In the genomic region with DNA sequence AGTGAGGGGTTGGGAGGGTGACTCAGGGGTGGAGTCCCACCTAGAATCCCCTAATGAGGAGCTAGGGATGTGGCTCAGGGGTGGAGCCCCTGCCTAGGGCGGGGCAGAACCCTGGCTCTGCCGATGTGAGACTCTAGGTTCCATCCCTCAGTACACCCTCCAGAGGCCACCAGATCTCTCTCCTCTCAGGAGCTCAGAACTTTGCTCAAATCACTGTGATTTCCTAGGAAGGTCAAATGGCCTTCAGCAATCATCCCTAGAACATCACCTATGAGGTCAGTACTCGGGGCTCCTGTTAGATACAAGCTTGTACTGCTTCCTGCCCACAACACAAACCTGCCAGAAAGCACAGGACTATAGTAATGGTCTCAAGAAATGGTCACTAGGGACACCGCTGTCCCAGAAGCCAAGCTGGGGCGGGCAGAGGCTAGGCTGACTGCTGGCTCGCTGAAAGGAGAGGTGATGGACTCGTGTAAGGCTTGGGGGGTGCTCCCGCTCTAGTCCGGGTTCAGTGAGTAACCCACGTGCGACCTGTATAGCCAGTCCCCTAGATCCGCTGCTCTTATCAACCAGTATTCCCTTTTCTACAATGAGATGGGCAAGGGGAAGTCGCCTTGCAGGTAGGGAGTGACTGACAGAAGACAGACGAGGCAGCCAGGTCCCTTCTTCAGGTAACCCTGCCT, we compare ENCODE assay signal across 8 mouse cellular contexts. TPM values are rescaled to one million over a fixed set of nuclear protein-coding genes. Genes with fewer than 3 reads are reported as not detected.
DNase-seq lines count a peak whose midpoint lies in the region; ATAC-seq and TF ChIP-seq lines count a peak whose summit lies in the region.

No protein-coding gene starts in this region.

- H3K27ac ChIP-seq in heart, embryonic 15.5 days: peak overlapping the region; percentile 74
- peak overlapping the region; percentile 78 for H3K27ac ChIP-seq in heart, embryonic 16.5 days (ENCODE audit: low read length)
- H3K27ac ChIP-seq in liver, postnatal 0 days (ENCODE audit: low read depth): peak overlapping the region; percentile 80

- DNase-seq in heart, adult 9 months (ENCODE audit: low spot score in 2 of 2): no peak
- DNase-seq in MN1 (ENCODE audit: low spot score): peak; percentile 60
- no peak for DNase-seq in liver, postnatal 0 days
- peak; percentile 47 for DNase-seq in yolk sac, embryonic 10.5 days (ENCODE audit: low spot score)
- no peak for DNase-seq in frontal cortex, adult 2 months (ENCODE audit: extremely low spot score in 1 of 2, low spot score in 1 of 2)
- no peak for DNase-seq in kidney, adult 18-20 months

- ATAC-seq in heart, embryonic 15.5 days (replicated peaks; ENCODE audit: insufficient number of reproducible peaks, insufficient read depth, low FRiP score, low read depth): peak; percentile 33
- 0 out of 2 replicates have a peak, but pooled peaks have one; percentile 1 for ATAC-seq in heart, embryonic 16.5 days (replicated peaks; ENCODE audit: extremely low read depth, insufficient read depth, low FRiP score)
- ATAC-seq in liver, postnatal 0 days: peak; percentile 51

- peak overlapping the region; percentile 85 for H3K4me2 ChIP-seq in heart, embryonic 15.5 days
- peak overlapping the region; percentile 97 for H3K4me2 ChIP-seq in heart, embryonic 16.5 days (ENCODE audit: low read depth, low read length)
- H3K4me2 ChIP-seq in liver, postnatal 0 days (ENCODE audit: low read depth, low read length): peak overlapping the region; percentile 94

- H3K4me1 ChIP-seq in heart, embryonic 15.5 days (replicated peaks): peaks cover 25% of the 10 kb centered on the region
- H3K4me1 ChIP-seq in heart, embryonic 16.5 days (ENCODE audit: control insufficient read depth, insufficient read depth, low read length): peaks cover 11% of the 10 kb centered on the region
- H3K4me1 ChIP-seq in liver, postnatal 0 days (ENCODE audit: insufficient read depth): peaks cover 20% of the 10 kb centered on the region

- TF ChIP-seq CTCF in liver, postnatal 0 days (IDR thresholded peaks at IDR 0.05; ENCODE audit: low read depth): no peak

- peak overlapping the region; percentile 91 for H3K4me3 ChIP-seq in heart, embryonic 15.5 days
- H3K4me3 ChIP-seq in heart, embryonic 16.5 days (ENCODE audit: low read length): peak overlapping the region; percentile 96
- peak overlapping the region; percentile 87 for H3K4me3 ChIP-seq in liver, postnatal 0 days (ENCODE audit: low read depth, low read length)

- H3K27me3 ChIP-seq in heart, embryonic 15.5 days: no peaks in the 10 kb centered on the region
- H3K27me3 ChIP-seq in heart, embryonic 16.5 days (ENCODE audit: control insufficient read depth, insufficient read depth, low read length): no peaks in the 10 kb centered on the region
- H3K27me3 ChIP-seq in liver, postnatal 0 days (ENCODE audit: insufficient read depth, low read length): no peaks in the 10 kb centered on the region

- H3K9me3 ChIP-seq in heart, embryonic 15.5 days (replicated peaks): no peaks in the 10 kb centered on the region
- H3K9me3 ChIP-seq in heart, embryonic 16.5 days (replicated peaks; ENCODE audit: control insufficient read depth, low read length): no peaks in the 10 kb centered on the region
- H3K9me3 ChIP-seq in liver, postnatal 0 days (ENCODE audit: low read length): no peaks in the 10 kb centered on the region

- under 1% methylated on average over 14 of the region's 14 CpGs for WGBS in heart, embryonic 15.5 days
- under 1% methylated on average over 14 of the region's 14 CpGs for WGBS in heart, embryonic 16.5 days
- 1% methylated on average over 14 of the region's 14 CpGs for WGBS in liver, postnatal 0 days (ENCODE audit: insufficient replicate concordance)

- H3K36me3 ChIP-seq in heart, embryonic 15.5 days: peaks cover 46% of the 10 kb centered on the region
- H3K36me3 ChIP-seq in heart, embryonic 16.5 days (ENCODE audit: control insufficient read depth, insufficient read depth): peaks cover 25% of the 10 kb centered on the region; the same call in 1 of the 2 replicates
- H3K36me3 ChIP-seq in liver, postnatal 0 days (replicated peaks; ENCODE audit: insufficient read depth, low read length): peaks cover 30% of the 10 kb centered on the region

- TF ChIP-seq EP300 in liver, postnatal 0 days (IDR thresholded peaks at IDR 0.05; ENCODE audit: low read depth): no peak

- peak overlapping the region; percentile 87 for H3K9ac ChIP-seq in heart, embryonic 15.5 days
- H3K9ac ChIP-seq in heart, embryonic 16.5 days (ENCODE audit: low read length): peak overlapping the region; percentile 92
- peak overlapping the region; percentile 86 for H3K9ac ChIP-seq in liver, postnatal 0 days (replicated peaks)

RNA-seq across cellular contexts. Expression of gene Mydgf, which starts 0.6 kb away (rescaled TPM):
- 62.3 and 80.2 TPM in 2 replicates for polyA plus RNA-seq in heart, embryonic 15.5 days (2015; fragmentation: Nextera tagmentation; extraction: Ambion mirVana)
- 69.9 and 75.1 TPM in 2 replicates for polyA plus RNA-seq in heart, embryonic 16.5 days (2015; fragmentation: Nextera tagmentation; extraction: Ambion mirVana)
- 45.8 and 49.8 TPM in 2 replicates for polyA plus RNA-seq in liver, postnatal 0 days (2015; fragmentation: Nextera tagmentation; extraction: Ambion mirVana)
- polyA plus RNA-seq in frontal cortex, adult 2 months (2012; rRNA removed): 43.1 and 43.8 TPM in 2 replicates

RNA-seq across cellular contexts. Expression of gene Tnfaip8l1, which starts 20.8 kb away (rescaled TPM):
- polyA plus RNA-seq in heart, embryonic 15.5 days (2015; fragmentation: Nextera tagmentation; extraction: Ambion mirVana): 6.7 and 9.2 TPM in 2 replicates
- polyA plus RNA-seq in heart, embryonic 16.5 days (2015; fragmentation: Nextera tagmentation; extraction: Ambion mirVana): 8.2 and 9.0 TPM in 2 replicates
- 2.8 and 3.3 TPM in 2 replicates for polyA plus RNA-seq in liver, postnatal 0 days (2015; fragmentation: Nextera tagmentation; extraction: Ambion mirVana)
- polyA plus RNA-seq in frontal cortex, adult 2 months (2012; rRNA removed): 6.6 TPM in 2 replicates

RNA-seq across cellular contexts. Expression of gene Dpp9, which starts 35.6 kb away (rescaled TPM):
- 19.7 and 25.7 TPM in 2 replicates for polyA plus RNA-seq in heart, embryonic 15.5 days (2015; fragmentation: Nextera tagmentation; extraction: Ambion mirVana)
- 23.4 and 26.4 TPM in 2 replicates for polyA plus RNA-seq in heart, embryonic 16.5 days (2015; fragmentation: Nextera tagmentation; extraction: Ambion mirVana)
- polyA plus RNA-seq in liver, postnatal 0 days (2015; fragmentation: Nextera tagmentation; extraction: Ambion mirVana): 10.2 and 12.1 TPM in 2 replicates
- 49.7 and 52.4 TPM in 2 replicates for polyA plus RNA-seq in frontal cortex, adult 2 months (2012; rRNA removed)

RNA-seq across cellular contexts. Expression of gene Sema6b, which starts 43.0 kb away (rescaled TPM):
- 0.92 and 1.3 TPM in 2 replicates for polyA plus RNA-seq in heart, embryonic 15.5 days (2015; fragmentation: Nextera tagmentation; extraction: Ambion mirVana)
- 0.70 and 1.2 TPM in 2 replicates for polyA plus RNA-seq in heart, embryonic 16.5 days (2015; fragmentation: Nextera tagmentation; extraction: Ambion mirVana)
- 0.56 and 0.62 TPM in 2 replicates for polyA plus RNA-seq in liver, postnatal 0 days (2015; fragmentation: Nextera tagmentation; extraction: Ambion mirVana)
- 89.0 and 95.5 TPM in 2 replicates for polyA plus RNA-seq in frontal cortex, adult 2 months (2012; rRNA removed)

Comparison
In these comparisons a context has a peak if more than half of its experiments do, and no peak if none do; other contexts are left out.
1. ATAC-seq: peak in every context shown above with its lines; median percentile 51 in liver, postnatal 0 days; 33 in heart, embryonic 15.5 days; 1 in heart, embryonic 16.5 days.
2. DNase-seq: peak in MN1 (single experiment) and yolk sac, embryonic 10.5 days (single experiment); none in heart, adult 9 months (0 of 2), liver, postnatal 0 days (single experiment), frontal cortex, adult 2 months (0 of 2) and kidney, adult 18-20 months (single experiment).
3. Peak in every context shown above with its lines, with median percentiles within 50 percentile points of each other: H3K27ac ChIP-seq, H3K4me2 ChIP-seq, H3K4me3 ChIP-seq and H3K9ac ChIP-seq.